ENCODE assay signal across 8 mouse cellular contexts in genomic region chr3:97658426-97659193, GRCm38 (mm10). TPM values are rescaled to one million over a fixed set of nuclear protein-coding genes. Genes with fewer than 3 reads are reported as not detected.
DNase-seq lines count a peak whose midpoint lies in the region; ATAC-seq and TF ChIP-seq lines count a peak whose summit lies in the region.

No protein-coding gene starts in this region.

- peak; percentile 64; the same call in 1 of the 2 replicates for ATAC-seq in neural tube, embryonic 11.5 days (ENCODE audit: insufficient read depth, low FRiP score, low TSS enrichment)
- ATAC-seq in embryonic facial prominence, embryonic 14.5 days (ENCODE audit: low read depth): peak; percentile 73
- peak; percentile 84 for ATAC-seq in intestine, embryonic 14.5 days (replicated peaks; ENCODE audit: low FRiP score, low TSS enrichment, low read depth)
- ATAC-seq in midbrain, embryonic 12.5 days (ENCODE audit: low FRiP score, low read depth): no peak; the same call in 1 of the 2 replicates

- H3K27me3 ChIP-seq in cerebellum, adult 2 months (ENCODE audit: control insufficient read depth, insufficient read depth, low read length): no peaks in the 10 kb centered on the region
- no peaks in the 10 kb centered on the region for H3K27me3 ChIP-seq in neural tube, embryonic 11.5 days (ENCODE audit: control insufficient read depth, insufficient read depth, low read length)
- no peaks in the 10 kb centered on the region for H3K27me3 ChIP-seq in embryonic facial prominence, embryonic 14.5 days (replicated peaks; ENCODE audit: control insufficient read depth, insufficient read depth, low read length)
- H3K27me3 ChIP-seq in intestine, embryonic 14.5 days (replicated peaks; ENCODE audit: control insufficient read depth, insufficient read depth, low read length): no peaks in the 10 kb centered on the region
- H3K27me3 ChIP-seq in midbrain, embryonic 12.5 days: peaks cover 8% of the 10 kb centered on the region

- peak in 1 of 2 experiments; percentile 41 for DNase-seq in cerebellum, adult 2 months
- DNase-seq in cerebellum, postnatal 4 days (ENCODE audit: low spot score in 2 of 2): no peak
- DNase-seq in neural tube, embryonic 11.5 days (ENCODE audit: low spot score): no peak
- no peak for DNase-seq in neural tube, embryonic 10.5 days (ENCODE audit: extremely low spot score, low spot score)
- no peak for DNase-seq in embryonic facial prominence, embryonic 14.5 days (ENCODE audit: low spot score)
- no peak for DNase-seq in intestine, embryonic 14.5 days (ENCODE audit: low spot score)
- no peak for DNase-seq in c-Kit-positive CD71-positive TER-119-positive erythroid progenitor cells, embryonic 14.5 days (ENCODE audit: low spot score)

- no peak for TF ChIP-seq CTCF in cerebellum, adult 2 months (IDR thresholded peaks at IDR 0.05; ENCODE audit: borderline replicate concordance, insufficient read depth, low read depth, low read length)

- H3K9me3 ChIP-seq in neural tube, embryonic 11.5 days (ENCODE audit: control insufficient read depth, low read length): no peaks in the 10 kb centered on the region
- H3K9me3 ChIP-seq in embryonic facial prominence, embryonic 14.5 days (ENCODE audit: control insufficient read depth, low read length): no peaks in the 10 kb centered on the region
- 0 out of 2 replicates have a peak, but pooled peaks cover 3% of the 10 kb centered on the region for H3K9me3 ChIP-seq in intestine, embryonic 14.5 days (ENCODE audit: control insufficient read depth, low read length)
- H3K9me3 ChIP-seq in midbrain, embryonic 12.5 days: no peaks in the 10 kb centered on the region

- peak overlapping the region; percentile 56 for H3K4me2 ChIP-seq in neural tube, embryonic 11.5 days (ENCODE audit: low read depth)
- peak overlapping the region; percentile 89 for H3K4me2 ChIP-seq in embryonic facial prominence, embryonic 14.5 days (ENCODE audit: low read depth, low read length)
- H3K4me2 ChIP-seq in intestine, embryonic 14.5 days (ENCODE audit: low read length): peak overlapping the region; percentile 59
- peak overlapping the region; percentile 83 for H3K4me2 ChIP-seq in midbrain, embryonic 12.5 days (replicated peaks)

- 1% methylated on average over 45 of the region's 50 CpGs for WGBS in cerebellum, adult 2 months
- WGBS in neural tube, embryonic 11.5 days: 2% methylated on average over 49 of the region's 50 CpGs
- 1% methylated on average over 26 of the region's 50 CpGs for WGBS in embryonic facial prominence, embryonic 14.5 days
- under 1% methylated on average over 46 of the region's 50 CpGs for WGBS in intestine, embryonic 14.5 days
- whole genome bisulfite sequencing in midbrain, embryonic 12.5 days: 1% methylated on average over 50 of the region's 50 CpGs

- peak overlapping the region; percentile 80 for H3K27ac ChIP-seq in cerebellum, adult 2 months (ENCODE audit: insufficient read depth, low read length)
- no peak overlapping the region for H3K27ac ChIP-seq in neural tube, embryonic 11.5 days (ENCODE audit: low read depth, low read length)
- H3K27ac ChIP-seq in embryonic facial prominence, embryonic 14.5 days (replicated peaks; ENCODE audit: low read depth, low read length): peak overlapping the region; percentile 52
- no peak overlapping the region; the same call in 1 of the 2 replicates for H3K27ac ChIP-seq in intestine, embryonic 14.5 days (ENCODE audit: low read depth)
- H3K27ac ChIP-seq in midbrain, embryonic 12.5 days (replicated peaks): peak overlapping the region; percentile 58; the same call in 1 of the 2 replicates

- no peaks in the 10 kb centered on the region; the same call in 1 of the 2 replicates for H3K4me1 ChIP-seq in cerebellum, adult 2 months (ENCODE audit: control insufficient read depth, insufficient read depth, low read length)
- H3K4me1 ChIP-seq in neural tube, embryonic 11.5 days (ENCODE audit: control insufficient read depth, insufficient read depth, low read length): peaks cover 10% of the 10 kb centered on the region
- 0 out of 2 replicates have a peak, but pooled peaks cover 13% of the 10 kb centered on the region for H3K4me1 ChIP-seq in embryonic facial prominence, embryonic 14.5 days (ENCODE audit: control insufficient read depth, insufficient read depth, low read length)
- peaks cover 15% of the 10 kb centered on the region; the same call in 1 of the 2 replicates for H3K4me1 ChIP-seq in intestine, embryonic 14.5 days (replicated peaks; ENCODE audit: control insufficient read depth, insufficient read depth, low read length)
- H3K4me1 ChIP-seq in midbrain, embryonic 12.5 days: peaks cover 14% of the 10 kb centered on the region

- TF ChIP-seq POLR2A in cerebellum, adult 2 months (IDR thresholded peaks at IDR 0.05; ENCODE audit: borderline replicate concordance, insufficient read depth, low read length): no peak

- H3K9ac ChIP-seq in neural tube, embryonic 11.5 days (ENCODE audit: low read length): peak overlapping the region; percentile 70
- H3K9ac ChIP-seq in embryonic facial prominence, embryonic 14.5 days (ENCODE audit: low read depth, low read length): peak overlapping the region; percentile 68
- H3K9ac ChIP-seq in intestine, embryonic 14.5 days (ENCODE audit: low read length): peak overlapping the region; percentile 58
- peak overlapping the region; percentile 74 for H3K9ac ChIP-seq in midbrain, embryonic 12.5 days (replicated peaks)

- peak overlapping the region; percentile 98 for H3K4me3 ChIP-seq in cerebellum, adult 2 months (replicated peaks; ENCODE audit: insufficient read depth, low read depth, low read length)
- H3K4me3 ChIP-seq in neural tube, embryonic 11.5 days (ENCODE audit: low read depth, low read length): peak overlapping the region; percentile 69
- peak overlapping the region; percentile 91 for H3K4me3 ChIP-seq in embryonic facial prominence, embryonic 14.5 days (ENCODE audit: low read depth, low read length)
- peak overlapping the region; percentile 84 for H3K4me3 ChIP-seq in intestine, embryonic 14.5 days (ENCODE audit: low read depth, low read length)
- H3K4me3 ChIP-seq in midbrain, embryonic 12.5 days: peak overlapping the region; percentile 89

- H3K36me3 ChIP-seq in neural tube, embryonic 11.5 days (ENCODE audit: control insufficient read depth, insufficient read depth, low read length): no peaks in the 10 kb centered on the region
- peaks cover 14% of the 10 kb centered on the region for H3K36me3 ChIP-seq in embryonic facial prominence, embryonic 14.5 days (ENCODE audit: control insufficient read depth, insufficient read depth, low read length)
- H3K36me3 ChIP-seq in intestine, embryonic 14.5 days (ENCODE audit: control insufficient read depth, insufficient read depth, low read length): peaks cover 11% of the 10 kb centered on the region
- peaks cover 6% of the 10 kb centered on the region for H3K36me3 ChIP-seq in midbrain, embryonic 12.5 days

RNA-seq across cellular contexts. Expression of gene Prkab2, which starts 0.6 kb away (rescaled TPM):
- polyA plus RNA-seq in cerebellum, adult 2 months (2012; rRNA removed): 26.6 and 26.8 TPM in 2 replicates
- 6.9 and 7.2 TPM in 2 replicates for polyA plus RNA-seq in neural tube, embryonic 11.5 days (2014; fragmentation: Nextera tagmentation; extraction: Ambion mirVana)
- polyA plus RNA-seq in embryonic facial prominence, embryonic 14.5 days (2014; fragmentation: Nextera tagmentation; extraction: Ambion mirVana): 9.9 and 10.5 TPM in 2 replicates
- 7.6 and 8.1 TPM in 2 replicates for polyA plus RNA-seq in intestine, embryonic 14.5 days (2014; fragmentation: Nextera tagmentation; extraction: Ambion mirVana)
- 8.4 and 9.3 TPM in 2 replicates for polyA plus RNA-seq in midbrain, embryonic 12.5 days (2016; fragmentation: Nextera tagmentation; extraction: Ambion mirVana)

RNA-seq across cellular contexts. Expression of gene Gm17651, which starts 15.9 kb away (rescaled TPM):
- not detected in 2 replicates for polyA plus RNA-seq in cerebellum, adult 2 months (2012; rRNA removed)
- not detected in 2 replicates for polyA plus RNA-seq in neural tube, embryonic 11.5 days (2014; fragmentation: Nextera tagmentation; extraction: Ambion mirVana)
- polyA plus RNA-seq in embryonic facial prominence, embryonic 14.5 days (2014; fragmentation: Nextera tagmentation; extraction: Ambion mirVana): not detected in 2 replicates
- polyA plus RNA-seq in intestine, embryonic 14.5 days (2014; fragmentation: Nextera tagmentation; extraction: Ambion mirVana): not detected in 2 replicates
- not detected in 2 replicates for polyA plus RNA-seq in midbrain, embryonic 12.5 days (2016; fragmentation: Nextera tagmentation; extraction: Ambion mirVana)

RNA-seq across cellular contexts. Expression of gene Fmo5, which starts 30.0 kb away (rescaled TPM):
- 2.3 and 2.8 TPM in 2 replicates for polyA plus RNA-seq in cerebellum, adult 2 months (2012; rRNA removed)
- 0.94 and 1.2 TPM in 2 replicates for polyA plus RNA-seq in neural tube, embryonic 11.5 days (2014; fragmentation: Nextera tagmentation; extraction: Ambion mirVana)
- polyA plus RNA-seq in embryonic facial prominence, embryonic 14.5 days (2014; fragmentation: Nextera tagmentation; extraction: Ambion mirVana): 2.7 and 3.1 TPM in 2 replicates
- polyA plus RNA-seq in intestine, embryonic 14.5 days (2014; fragmentation: Nextera tagmentation; extraction: Ambion mirVana): 13.1 and 13.6 TPM in 2 replicates
- 0.46 and 0.85 TPM in 2 replicates for polyA plus RNA-seq in midbrain, embryonic 12.5 days (2016; fragmentation: Nextera tagmentation; extraction: Ambion mirVana)

RNA-seq across cellular contexts. Expression of gene Chd1l, which starts 48.6 kb away (rescaled TPM):
- 7.6 and 9.1 TPM in 2 replicates for polyA plus RNA-seq in cerebellum, adult 2 months (2012; rRNA removed)
- 17.6 and 18.6 TPM in 2 replicates for polyA plus RNA-seq in neural tube, embryonic 11.5 days (2014; fragmentation: Nextera tagmentation; extraction: Ambion mirVana)
- 11.7 and 13.3 TPM in 2 replicates for polyA plus RNA-seq in embryonic facial prominence, embryonic 14.5 days (2014; fragmentation: Nextera tagmentation; extraction: Ambion mirVana)
- polyA plus RNA-seq in intestine, embryonic 14.5 days (2014; fragmentation: Nextera tagmentation; extraction: Ambion mirVana): 20.2 and 21.8 TPM in 2 replicates
- 14.9 and 16.4 TPM in 2 replicates for polyA plus RNA-seq in midbrain, embryonic 12.5 days (2016; fragmentation: Nextera tagmentation; extraction: Ambion mirVana)

Comparison
In these comparisons a context has a peak if more than half of its experiments do, and no peak if none do; other contexts are left out.
1. H3K27ac ChIP-seq: peak in cerebellum, adult 2 months (single experiment), embryonic facial prominence, embryonic 14.5 days (single experiment) and midbrain, embryonic 12.5 days (single experiment); none in neural tube, embryonic 11.5 days (single experiment) and intestine, embryonic 14.5 days (single experiment).
2. Peak in every context shown above with its lines, with median percentiles within 50 percentile points of each other: H3K4me3 ChIP-seq, H3K4me2 ChIP-seq and H3K9ac ChIP-seq.